Mouse (Mus musculus) forebrain, embryonic 12.5 days (tissue): ENCODE data around the gene Zc2hc1b. TPM values are rescaled to one million over a fixed set of nuclear protein-coding genes. Genes with fewer than 3 reads are reported as not detected.
A peak's percentile ranks its signal among the peaks of the same experiment; 100 is the strongest.
"Not testable (repeated sequence)": the region's sequence is repeated elsewhere in the genome, so short reads cannot be mapped to it uniquely, and the experiment has no call there.

Source experiments
- ATAC-seq: fragments of 200-750 bp; cut with Nextera tagmentation; 2 replicates; pipeline ENCODE4 v1.8.0; 2017; ENCODE audit warnings: moderate TSS enrichment; ENCODE audit not compliant: low FRiP score
- H3K27ac ChIP-seq: fragments of 300-500 bp; sonication (generic); 2 replicates; pipeline ENCODE4 v1.5.1; 2016; ENCODE audit warnings: mild to moderate bottlenecking
- H3K27me3 ChIP-seq: fragments of 300-500 bp; sonication (generic); 2 replicates; pipeline ENCODE4 v1.6.1; 2016; ENCODE audit warnings: mild to moderate bottlenecking
- H3K36me3 ChIP-seq: fragments of 300-500 bp; sonication (generic); replicated peaks from 2 replicates; pipeline ENCODE4 v1.6.1; 2016; ENCODE audit warnings: mild to moderate bottlenecking
- H3K4me1 ChIP-seq: fragments of 300-500 bp; sonication (generic); 2 replicates; pipeline ENCODE4 v1.6.1; 2016
- H3K4me2 ChIP-seq: fragments of 300-500 bp; sonication (generic); 2 replicates; pipeline ENCODE4 v1.6.1; 2016; ENCODE audit warnings: mild to moderate bottlenecking, moderate library complexity
- H3K4me3 ChIP-seq: fragments of 300-500 bp; sonication (generic); replicated peaks from 2 replicates; pipeline ENCODE4 v1.5.1; 2016; ENCODE audit warnings: mild to moderate bottlenecking
- H3K9ac ChIP-seq: fragments of 300-500 bp; sonication (generic); 2 replicates; pipeline ENCODE4 v1.6.1; 2016; ENCODE audit warnings: mild to moderate bottlenecking
- H3K9me3 ChIP-seq: fragments of 300-500 bp; sonication (generic); 2 replicates; pipeline ENCODE4 v1.6.1; 2016
- WGBS: fragments of 180-500 bp; shearing (Covaris S2); methylation state at CpG from one replicate; pipeline ENCODE4 v1.1.7; 2016; 5-methylcytosine and 5-hydroxymethylcytosine counted together
- polyA plus RNA-seq: library from polyadenylated mRNA; unstranded; fragments of >200 nt; fragmentation: Nextera tagmentation; extraction: Ambion mirVana; gene quantifications from 2 replicates; pipeline ENCODE4 v1.2.1, GENCODE M21; 2016

The Zc2hc1b gene
- polyA plus RNA-seq, 1 experiment from 2014 or later: not detected

GRCm38 (mm10) chr10:13199234-13199633 lies 21.4 kb upstream of the Zc2hc1b start:
- Histone ChIP-seq H3K4me1 (no peaks in the 10 kb centered on the region), H3K36me3 (no peaks in the 10 kb centered on the region), H3K4me3 (no peak overlapping the region), H3K9me3 (no peaks in the 10 kb centered on the region), H3K4me2 (no peak overlapping the region), H3K27me3 (no peaks in the 10 kb centered on the region), H3K27ac (no peak overlapping the region), H3K9ac (no peak overlapping the region)
- 92% methylated on average over 1 of the region's 1 CpGs for WGBS
- ATAC-seq: no peak

- peaks cover 6% of the 10 kb centered on the region for H3K4me1 ChIP-seq
- no peak overlapping the region for H3K9ac ChIP-seq
- H3K36me3 ChIP-seq: no peaks in the 10 kb centered on the region
- WGBS: 87% methylated on average over 8 of the region's 8 CpGs
- no peaks in the 10 kb centered on the region for H3K9me3 ChIP-seq
- no peaks in the 10 kb centered on the region for H3K27me3 ChIP-seq
- H3K4me2 ChIP-seq: no peak overlapping the region
- H3K4me3 ChIP-seq: no peak overlapping the region
- no peak overlapping the region for H3K27ac ChIP-seq
- no peak for ATAC-seq
These were observed 19.2 kb upstream of the Zc2hc1b start for GRCm38 (mm10) chr10:13196872-13197507.

- not testable (repeated sequence) for H3K27me3 ChIP-seq, H3K9me3 ChIP-seq, H3K9ac ChIP-seq, H3K4me1 ChIP-seq, H3K27ac ChIP-seq
- H3K4me3 ChIP-seq: peak overlapping the region; percentile 92
- peak; percentile 18; the same call in 1 of the 2 replicates for ATAC-seq
- WGBS: 89% methylated on average over 7 of the region's 7 CpGs
- peaks cover 26% of the 10 kb centered on the region for H3K36me3 ChIP-seq
- peak overlapping the region; percentile 59 for H3K4me2 ChIP-seq
These were observed 15.7 kb upstream of the Zc2hc1b start for GRCm38 (mm10) chr10:13193496-13193895.

GRCm38 (mm10) chr10:13192731-13193351 lies 15.0 kb upstream of the Zc2hc1b start, which contains the start of gene Ltv1:
TSS of gene Ltv1 (minus strand) at chr10:13193168.
- H3K27ac ChIP-seq: peak within 1 kb of the TSS; percentile 56; the same call in 1 of the 2 replicates
- peak within 1 kb of the TSS; percentile 60 for H3K9ac ChIP-seq
- peaks cover 30% of the 10 kb centered on the region for H3K36me3 ChIP-seq
- peaks cover 7% of the 10 kb centered on the region for H3K4me1 ChIP-seq
- peak within 1 kb of the TSS; percentile 92 for H3K4me3 ChIP-seq
- no peaks in the 10 kb centered on the region for H3K27me3 ChIP-seq
- H3K9me3 ChIP-seq: no peaks in the 10 kb centered on the region
- ATAC-seq: peak; percentile 100
- WGBS: under 1% methylated on average over 43 of the region's 43 CpGs
- peak within 1 kb of the TSS; percentile 59 for H3K4me2 ChIP-seq

GRCm38 (mm10) chr10:13189881-13190280 lies 12.1 kb upstream of the Zc2hc1b start:
- WGBS: 93% methylated on average over 5 of the region's 5 CpGs
- Histone ChIP-seq H3K27ac (no peak overlapping the region), H3K4me1 (peaks cover 7% of the 10 kb centered on the region)

GRCm38 (mm10) chr10:13186754-13187153 lies 8.9 kb upstream of the Zc2hc1b start:
- no peak for ATAC-seq
- H3K36me3 ChIP-seq: peaks cover 80% of the 10 kb centered on the region

More at GRCm38 (mm10) chr10:13189881-13190280, 12.1 kb upstream of the Zc2hc1b start:
- Histone ChIP-seq H3K4me3 (no peak overlapping the region), H3K36me3 (peaks cover 59% of the 10 kb centered on the region), H3K4me2 (no peak overlapping the region), H3K9ac (no peak overlapping the region), H3K27me3 (no peaks in the 10 kb centered on the region), H3K9me3 (no peaks in the 10 kb centered on the region)
- ATAC-seq: no peak

GRCm38 (mm10) chr10:13184170-13184766 lies 6.4 kb upstream of the Zc2hc1b start:
- WGBS: 96% methylated on average over 4 of the region's 4 CpGs
- ATAC-seq: no peak
- peaks cover 85% of the 10 kb centered on the region for H3K36me3 ChIP-seq

More at GRCm38 (mm10) chr10:13186754-13187153, 8.9 kb upstream of the Zc2hc1b start:
- Histone ChIP-seq H3K4me1 (no peaks in the 10 kb centered on the region), H3K4me3 (no peak overlapping the region), H3K9ac (no peak overlapping the region), H3K27me3 (no peaks in the 10 kb centered on the region), H3K4me2 (no peak overlapping the region), H3K9me3 (no peaks in the 10 kb centered on the region), H3K27ac (no peak overlapping the region)
- 97% methylated on average over 3 of the region's 3 CpGs for WGBS

GRCm38 (mm10) chr10:13180211-13180610 lies 2.4 kb upstream of the Zc2hc1b start:
- Histone ChIP-seq H3K27me3 (no peaks in the 10 kb centered on the region), H3K36me3 (peaks cover 80% of the 10 kb centered on the region), H3K4me3 (no peak overlapping the region), H3K9me3 (no peaks in the 10 kb centered on the region), H3K4me2 (no peak overlapping the region), H3K4me1 (no peaks in the 10 kb centered on the region), H3K27ac (no peak overlapping the region), H3K9ac (no peak overlapping the region)
- ATAC-seq: no peak
- 96% methylated on average over 7 of the region's 7 CpGs for WGBS

More at GRCm38 (mm10) chr10:13184170-13184766, 6.4 kb upstream of the Zc2hc1b start:
- Histone ChIP-seq H3K4me1 (no peaks in the 10 kb centered on the region), H3K27ac (no peak overlapping the region), H3K9ac (no peak overlapping the region), H3K9me3 (no peaks in the 10 kb centered on the region), H3K4me2 (no peak overlapping the region), H3K4me3 (no peak overlapping the region), H3K27me3 (no peaks in the 10 kb centered on the region)

- Histone ChIP-seq H3K9me3 (no peaks in the 10 kb centered on the region), H3K27me3 (no peaks in the 10 kb centered on the region), H3K36me3 (peaks cover 48% of the 10 kb centered on the region), H3K4me2 (no peak overlapping the region), H3K9ac (no peak overlapping the region), H3K4me1 (peaks cover 18% of the 10 kb centered on the region), H3K4me3 (no peak overlapping the region), H3K27ac (no peak overlapping the region)
- ATAC-seq: no peak
- 91% methylated on average over 7 of the region's 7 CpGs for WGBS
These were observed 2.0 kb downstream of the Zc2hc1b start for GRCm38 (mm10) chr10:13175866-13176265.

- no peaks in the 10 kb centered on the region for H3K27me3 ChIP-seq
- H3K9ac ChIP-seq: no peak overlapping the region
- no peaks in the 10 kb centered on the region for H3K9me3 ChIP-seq
- ATAC-seq: peak; percentile 69; the same call in 1 of the 2 replicates
- peaks cover 26% of the 10 kb centered on the region for H3K4me1 ChIP-seq
- no peak overlapping the region for H3K27ac ChIP-seq
- H3K36me3 ChIP-seq: peaks cover 18% of the 10 kb centered on the region
- no peak overlapping the region for H3K4me3 ChIP-seq
- 69% methylated on average over 10 of the region's 10 CpGs for WGBS
- H3K4me2 ChIP-seq: no peak overlapping the region
These were observed 5.0 kb downstream of the Zc2hc1b start for GRCm38 (mm10) chr10:13172798-13173221.

GRCm38 (mm10) chr10:13171461-13171860 lies 6.4 kb downstream of the Zc2hc1b start:
- Histone ChIP-seq H3K4me1 (peaks cover 26% of the 10 kb centered on the region), H3K36me3 (peaks cover 6% of the 10 kb centered on the region), H3K4me3 (no peak overlapping the region), H3K27ac (0 out of 2 replicates have a peak overlapping the region, but pooled peaks have one; percentile 46), H3K9ac (no peak overlapping the region), H3K4me2 (no peak overlapping the region), H3K27me3 (no peaks in the 10 kb centered on the region), H3K9me3 (no peaks in the 10 kb centered on the region)
- no peak for ATAC-seq
- WGBS: 68% methylated on average over 2 of the region's 2 CpGs

- WGBS: 62% methylated on average over 12 of the region's 12 CpGs
- Histone ChIP-seq H3K4me3 (no peak overlapping the region), H3K27me3 (no peaks in the 10 kb centered on the region), H3K36me3 (peaks cover under 1% of the 10 kb centered on the region; the same call in 1 of the 2 replicates), H3K4me1 (peaks cover 26% of the 10 kb centered on the region), H3K9me3 (no peaks in the 10 kb centered on the region), H3K4me2 (no peak overlapping the region), H3K9ac (no peak overlapping the region), H3K27ac (no peak overlapping the region)
- ATAC-seq: no peak; the same call in 1 of the 2 replicates
These were observed 6.9 kb downstream of the Zc2hc1b start for GRCm38 (mm10) chr10:13170739-13171448.
